Comparison of ENCODE assay signal across 8 mouse cellular contexts in genomic region chr5:124578633-124579317, GRCm38 (mm10). TPM values are rescaled to one million over a fixed set of nuclear protein-coding genes. Genes with fewer than 3 reads are reported as not detected.
A peak's percentile ranks its signal among the peaks of the same experiment; 100 is the strongest.
DNase-seq lines count a peak whose midpoint lies in the region; ATAC-seq and TF ChIP-seq lines count a peak whose summit lies in the region.

TSS of gene Eif2b1 (minus strand) at chr5:124579131.
TSS of gene Gtf2h3 (plus strand) at chr5:124579140.

- WGBS in heart, embryonic 12.5 days = 1% methylated on average over 51 of the region's 51 CpGs
- WGBS in kidney, postnatal 0 days = 1% methylated on average over 51 of the region's 51 CpGs
- under 1% methylated on average over 51 of the region's 51 CpGs for WGBS in liver, embryonic 11.5 days
- 1% methylated on average over 51 of the region's 51 CpGs for WGBS in stomach, embryonic 14.5 days

- H3K4me3 ChIP-seq in heart, embryonic 12.5 days = peak within 1 kb of the TSS; percentile 78
- H3K4me3 ChIP-seq in kidney, postnatal 0 days (replicated peaks; ENCODE audit: low read depth, low read length) = peak within 1 kb of the TSS; percentile 63
- peak within 1 kb of the TSS; percentile 86 for H3K4me3 ChIP-seq in liver, embryonic 11.5 days (ENCODE audit: low read depth, low read length)
- peak within 1 kb of the TSS; percentile 77 for H3K4me3 ChIP-seq in stomach, embryonic 14.5 days (ENCODE audit: low read depth, low read length)

- no peak for TF ChIP-seq CTCF in kidney, postnatal 0 days (IDR thresholded peaks at IDR 0.05; ENCODE audit: low read depth)

- peak within 1 kb of the TSS; percentile 94 for H3K4me2 ChIP-seq in heart, embryonic 12.5 days
- H3K4me2 ChIP-seq in kidney, postnatal 0 days (ENCODE audit: low read length) = peak within 1 kb of the TSS; percentile 79
- H3K4me2 ChIP-seq in liver, embryonic 11.5 days = peak within 1 kb of the TSS; percentile 93
- peak within 1 kb of the TSS; percentile 74 for H3K4me2 ChIP-seq in stomach, embryonic 14.5 days (replicated peaks; ENCODE audit: low read depth, low read length)

- H3K27ac ChIP-seq in heart, embryonic 12.5 days (ENCODE audit: poor library complexity, severe bottlenecking) = 0 out of 2 replicates have a peak within 1 kb of the TSS, but pooled peaks have one; percentile 20
- no peak within 1 kb of the TSS; the same call in 1 of the 2 replicates for H3K27ac ChIP-seq in kidney, postnatal 0 days
- peak within 1 kb of the TSS; percentile 9; the same call in 1 of the 2 replicates for H3K27ac ChIP-seq in liver, embryonic 11.5 days (ENCODE audit: low read depth, low read length)
- no peak within 1 kb of the TSS for H3K27ac ChIP-seq in stomach, embryonic 14.5 days (ENCODE audit: low read length)

- H3K4me1 ChIP-seq in heart, embryonic 12.5 days (replicated peaks) = peaks cover 22% of the 10 kb centered on the region
- peaks cover 10% of the 10 kb centered on the region; the same call in 1 of the 2 replicates for H3K4me1 ChIP-seq in kidney, postnatal 0 days (replicated peaks; ENCODE audit: insufficient read depth, low read length)
- peaks cover 9% of the 10 kb centered on the region for H3K4me1 ChIP-seq in liver, embryonic 11.5 days (replicated peaks; ENCODE audit: control insufficient read depth, insufficient read depth, low read length)
- H3K4me1 ChIP-seq in stomach, embryonic 14.5 days (ENCODE audit: control insufficient read depth, insufficient read depth, low read length) = peaks cover 14% of the 10 kb centered on the region; the same call in 1 of the 2 replicates

- no peaks in the 10 kb centered on the region for H3K27me3 ChIP-seq in heart, embryonic 12.5 days (replicated peaks)
- H3K27me3 ChIP-seq in kidney, postnatal 0 days (ENCODE audit: insufficient read depth, low read length) = no peaks in the 10 kb centered on the region
- no peaks in the 10 kb centered on the region for H3K27me3 ChIP-seq in liver, embryonic 11.5 days (replicated peaks; ENCODE audit: control insufficient read depth, insufficient read depth, low read length)
- no peaks in the 10 kb centered on the region for H3K27me3 ChIP-seq in stomach, embryonic 14.5 days (ENCODE audit: control insufficient read depth, insufficient read depth, low read length)

- H3K36me3 ChIP-seq in heart, embryonic 12.5 days = peaks cover 52% of the 10 kb centered on the region
- H3K36me3 ChIP-seq in kidney, postnatal 0 days (ENCODE audit: insufficient read depth, low read length) = peaks cover 29% of the 10 kb centered on the region
- peaks cover 25% of the 10 kb centered on the region for H3K36me3 ChIP-seq in liver, embryonic 11.5 days (ENCODE audit: control insufficient read depth, insufficient read depth, low read length)
- peaks cover 25% of the 10 kb centered on the region for H3K36me3 ChIP-seq in stomach, embryonic 14.5 days (ENCODE audit: control insufficient read depth, insufficient read depth, low read length)

- ATAC-seq in erythroid progenitor cell, adult 5-6 weeks (replicated peaks; ENCODE audit: low FRiP score, poor library complexity, severe bottlenecking) = peak; percentile 100
- peak; percentile 90 for ATAC-seq in heart, embryonic 12.5 days (ENCODE audit: insufficient number of reproducible peaks, low FRiP score)
- peak; percentile 92 for ATAC-seq in kidney, postnatal 0 days (replicated peaks; ENCODE audit: low FRiP score, low read depth)
- ATAC-seq in liver, embryonic 11.5 days (replicated peaks; ENCODE audit: low FRiP score) = peak; percentile 89
- ATAC-seq in stomach, embryonic 14.5 days (ENCODE audit: insufficient number of reproducible peaks, insufficient read depth, low FRiP score, low read depth) = peak; percentile 93

- H3K9ac ChIP-seq in heart, embryonic 12.5 days = peak within 1 kb of the TSS; percentile 78
- peak within 1 kb of the TSS; percentile 71 for H3K9ac ChIP-seq in kidney, postnatal 0 days (ENCODE audit: low read depth, low read length)
- peak within 1 kb of the TSS; percentile 84 for H3K9ac ChIP-seq in liver, embryonic 11.5 days (ENCODE audit: low read depth, low read length)
- H3K9ac ChIP-seq in stomach, embryonic 14.5 days (replicated peaks; ENCODE audit: low read depth, low read length) = peak within 1 kb of the TSS; percentile 66

- peak; percentile 97 for DNase-seq in CD4-positive helper T cell, adult 2 months (ENCODE audit: low read depth, low spot score)
- DNase-seq in brain, embryonic 18.5 days (ENCODE audit: low read depth, low spot score) = peak; percentile 90
- peak; percentile 94 for DNase-seq in kidney, postnatal 0 days (ENCODE audit: low spot score)
- DNase-seq in liver, embryonic 11.5 days (ENCODE audit: low spot score) = peak; percentile 91
- peak; percentile 95 for DNase-seq in naive thymus-derived CD4-positive, alpha-beta T cell, adult 2 months (ENCODE audit: low read depth)

- no peaks in the 10 kb centered on the region for H3K9me3 ChIP-seq in heart, embryonic 12.5 days (replicated peaks)
- no peaks in the 10 kb centered on the region for H3K9me3 ChIP-seq in kidney, postnatal 0 days (replicated peaks; ENCODE audit: low read length)
- H3K9me3 ChIP-seq in liver, embryonic 11.5 days (ENCODE audit: control insufficient read depth, low read length) = no peaks in the 10 kb centered on the region
- no peaks in the 10 kb centered on the region for H3K9me3 ChIP-seq in stomach, embryonic 14.5 days (ENCODE audit: control insufficient read depth, low read depth, low read length)

RNA-seq across cellular contexts. Expression of gene Eif2b1, which starts in this region (rescaled TPM):
- 17.7 and 21.0 TPM in 2 replicates for total RNA-seq in erythroid progenitor cell, adult 5-6 weeks (2015; ENCODE audit: low replicate concordance)
- 7.8 and 15.2 TPM in 2 replicates for total RNA-seq in erythroid progenitor cell, adult 5-6 weeks (2017; ENCODE audit: low replicate concordance)
- 61.7 and 61.8 TPM in 2 replicates for polyA plus RNA-seq in heart, embryonic 12.5 days (2016; fragmentation: Nextera tagmentation; extraction: Ambion mirVana)
- polyA plus RNA-seq in kidney, postnatal 0 days (2015; fragmentation: Nextera tagmentation; extraction: Ambion mirVana) = 64.4 and 66.0 TPM in 2 replicates
- polyA plus RNA-seq in liver, embryonic 11.5 days (2014; fragmentation: Nextera tagmentation; extraction: Ambion mirVana) = 119 and 123 TPM in 2 replicates
- 71.2 and 78.7 TPM in 2 replicates for polyA plus RNA-seq in stomach, embryonic 14.5 days (2014; fragmentation: Nextera tagmentation; extraction: Ambion mirVana)

RNA-seq across cellular contexts. Expression of gene Gtf2h3, which starts in this region (rescaled TPM):
- 6.1 and 20.5 TPM in 2 replicates for total RNA-seq in erythroid progenitor cell, adult 5-6 weeks (2015; ENCODE audit: low replicate concordance)
- 4.7 and 16.6 TPM in 2 replicates for total RNA-seq in erythroid progenitor cell, adult 5-6 weeks (2017; ENCODE audit: low replicate concordance)
- 36.9 and 45.3 TPM in 2 replicates for polyA plus RNA-seq in heart, embryonic 12.5 days (2016; fragmentation: Nextera tagmentation; extraction: Ambion mirVana)
- polyA plus RNA-seq in kidney, postnatal 0 days (2015; fragmentation: Nextera tagmentation; extraction: Ambion mirVana) = 44.6 and 49.3 TPM in 2 replicates
- polyA plus RNA-seq in liver, embryonic 11.5 days (2014; fragmentation: Nextera tagmentation; extraction: Ambion mirVana) = 69.7 and 69.9 TPM in 2 replicates
- 72.4 and 73.6 TPM in 2 replicates for polyA plus RNA-seq in stomach, embryonic 14.5 days (2014; fragmentation: Nextera tagmentation; extraction: Ambion mirVana)

Comparison
In these comparisons a context has a peak if more than half of its experiments do, and no peak if none do; other contexts are left out.
1. H3K27ac ChIP-seq: peak in heart, embryonic 12.5 days (single experiment) and liver, embryonic 11.5 days (single experiment); none in kidney, postnatal 0 days (single experiment) and stomach, embryonic 14.5 days (single experiment).
2. Peak in every context shown above with its lines, with median percentiles within 50 percentile points of each other: DNase-seq, ATAC-seq, H3K4me2 ChIP-seq, H3K4me3 ChIP-seq and H3K9ac ChIP-seq.